Mouse (Mus musculus) liver, adult 2 months (tissue): ENCODE results near the gene Pgm2.

ENCODE experiments used
- CTCF ChIP-seq: fragments of 200-500 bp; IDR thresholded peaks from 2 replicates; pipeline ENCODE4 v1.5.1; 2011; ENCODE audit warnings: low read depth, low read length, control low read depth
- POLR2A ChIP-seq: fragments of 200-500 bp; IDR thresholded peaks from 2 replicates; pipeline ENCODE4 v1.6.1; 2011; ENCODE audit warnings: low read length, control low read depth; ENCODE audit not compliant: insufficient read depth; ENCODE audit errors: extremely low read depth

DNA sequence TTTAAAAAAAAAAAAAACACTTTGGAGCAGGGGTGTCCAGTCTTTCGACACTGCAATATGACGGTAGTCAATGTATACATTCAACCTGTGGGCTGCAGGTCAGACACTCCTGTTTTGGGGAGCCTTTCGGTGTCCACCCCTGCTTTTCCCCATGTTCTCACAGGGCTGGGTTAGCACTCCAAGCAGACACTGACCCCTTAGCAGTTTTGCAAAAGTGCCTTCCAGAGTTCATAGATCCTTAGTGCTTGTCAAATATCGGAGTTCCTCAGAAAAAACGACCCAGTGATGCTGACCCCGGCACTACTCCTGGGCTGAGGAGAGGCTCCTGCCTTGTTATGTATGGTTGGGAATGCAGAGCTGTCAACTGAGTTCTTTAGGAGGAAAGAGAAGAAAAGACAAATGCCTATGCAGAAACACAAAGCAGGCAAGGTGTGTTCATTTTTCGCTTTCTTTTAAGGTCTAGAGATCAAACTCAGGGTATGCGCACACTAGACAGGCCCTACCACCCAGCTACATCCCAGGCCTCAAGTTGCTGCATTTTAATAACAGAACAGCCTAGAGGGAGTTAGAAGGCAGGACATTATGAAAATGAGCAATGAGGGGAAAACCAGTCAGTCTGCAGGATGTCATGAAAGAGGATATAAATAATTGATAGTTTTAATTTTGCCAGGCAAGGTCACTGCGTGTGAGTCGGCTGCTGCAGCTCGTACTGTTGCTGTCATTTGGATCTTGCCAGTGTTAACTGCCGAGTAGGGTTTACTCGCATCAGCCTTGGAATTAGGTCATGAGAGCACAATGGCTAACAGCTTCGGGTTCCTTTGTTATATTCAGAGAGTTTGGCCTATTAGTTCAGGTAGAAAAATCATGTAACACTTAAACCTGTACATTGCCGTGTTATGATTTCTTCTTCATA lies 9.0 kb upstream of the Pgm2 start:
- TF ChIP-seq CTCF: no peak
- TF ChIP-seq POLR2A: no peak
